Mouse (Mus musculus): ENCODE measurements around the gene Gemin5. TPM values are rescaled to one million over a fixed set of nuclear protein-coding genes. Genes with fewer than 3 reads are reported as not detected.

The Gemin5 gene
- polyA plus RNA-seq, 2 experiments = 5.9 to 8.4 TPM

GRCm38 (mm10) chr11:58120655-58121054 lies 47.7 kb downstream of the Gemin5 start:
- DNase-seq (ENCODE audit: low read depth in 3 of 3, low spot score in 3 of 3) (no peak), ATAC-seq (ENCODE audit: insufficient read depth) (no peak)
- Histone ChIP-seq H3K27ac (no peak overlapping the region), H3K36me3 (replicated peaks; ENCODE audit: control insufficient read depth, insufficient read depth, low read depth) (peaks cover 28% of the 10 kb centered on the region), H3K4me1 (replicated peaks; ENCODE audit: control insufficient read depth in 2 of 2, insufficient read depth in 2 of 2, low read length in 1 of 2) (no peaks in the 10 kb centered on the region), H3K4me3 (ENCODE audit: insufficient read depth in 1 of 2, low read depth in 2 of 2, low read length in 2 of 2) (no peak overlapping the region), H3K27me3 (ENCODE audit: control insufficient read depth, insufficient read depth, low read length) (no peaks in the 10 kb centered on the region), H3K4me2 (ENCODE audit: low read depth) (no peak overlapping the region), H3K9ac (replicated peaks) (no peak overlapping the region), H3K9me3 (ENCODE audit: control insufficient read depth, low read length) (no peaks in the 10 kb centered on the region)
- 73% methylated on average over 3 of the region's 3 CpGs for whole genome bisulfite sequencing (ENCODE audit: insufficient replicate concordance)
- TF ChIP-seq CTCF (IDR thresholded peaks at IDR 0.05; ENCODE audit: low read depth) (no peak), EP300 (IDR thresholded peaks at IDR 0.05; ENCODE audit: low read depth) (no peak)

- ATAC-seq (ENCODE audit: insufficient read depth) = no peak
- Histone ChIP-seq H3K27me3 (ENCODE audit: control insufficient read depth, insufficient read depth, low read length) (no peaks in the 10 kb centered on the region), H3K36me3 (replicated peaks; ENCODE audit: control insufficient read depth, insufficient read depth, low read depth) (peaks cover 48% of the 10 kb centered on the region), H3K27ac (no peak overlapping the region), H3K4me3 (ENCODE audit: insufficient read depth in 1 of 2, low read depth in 2 of 2, low read length in 2 of 2) (no peak overlapping the region), H3K9ac (replicated peaks) (no peak overlapping the region), H3K4me1 (replicated peaks; ENCODE audit: control insufficient read depth in 2 of 2, insufficient read depth in 2 of 2, low read length in 1 of 2) (no peaks in the 10 kb centered on the region), H3K4me2 (ENCODE audit: low read depth) (no peak overlapping the region), H3K9me3 (ENCODE audit: control insufficient read depth, low read length) (no peaks in the 10 kb centered on the region)
- TF ChIP-seq EP300 (IDR thresholded peaks at IDR 0.05; ENCODE audit: low read depth) (no peak), CTCF (IDR thresholded peaks at IDR 0.05; ENCODE audit: low read depth) (no peak)
- DNase-seq (ENCODE audit: low read depth in 3 of 3, low spot score in 3 of 3) = no peak
- 78% methylated on average over 10 of the region's 10 CpGs for whole genome bisulfite sequencing (ENCODE audit: insufficient replicate concordance)
Observed at GRCm38 (mm10) chr11:58117044-58117652, 51.2 kb downstream of the Gemin5 start.

DNA sequence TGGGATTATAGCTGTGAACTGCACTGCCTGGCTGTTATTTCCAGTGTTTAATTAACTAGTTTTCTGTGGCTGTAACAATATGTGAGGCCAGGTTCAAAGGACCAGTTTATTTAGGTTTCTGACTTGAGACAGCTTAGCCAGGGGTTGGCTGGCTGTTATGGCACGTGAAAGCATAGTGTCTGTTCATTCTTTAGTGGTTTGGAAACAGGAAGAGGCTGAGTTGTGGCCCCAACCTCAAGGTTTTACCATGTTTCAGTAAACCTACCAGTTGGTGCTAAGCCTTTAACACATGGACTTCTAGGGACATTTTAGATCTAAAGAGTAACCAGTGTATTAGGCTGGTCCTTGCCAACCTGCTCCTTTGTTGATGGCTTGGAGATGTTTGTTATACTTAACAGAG lies 51.8 kb downstream of the Gemin5 start:
- no peak overlapping the region for H3K4me3 ChIP-seq (ENCODE audit: insufficient read depth in 1 of 2, low read depth in 2 of 2, low read length in 2 of 2)
- H3K27me3 ChIP-seq (ENCODE audit: control insufficient read depth, insufficient read depth, low read length) = no peaks in the 10 kb centered on the region
- ATAC-seq (ENCODE audit: insufficient read depth) = no peak
- no peak overlapping the region for H3K4me2 ChIP-seq (ENCODE audit: low read depth)
- H3K9me3 ChIP-seq (ENCODE audit: control insufficient read depth, low read length) = no peaks in the 10 kb centered on the region
- no peak overlapping the region for H3K9ac ChIP-seq (replicated peaks)
- no peak for DNase-seq (ENCODE audit: low read depth in 3 of 3, low spot score in 3 of 3)
- no peak overlapping the region for H3K27ac ChIP-seq
- H3K4me1 ChIP-seq (replicated peaks; ENCODE audit: control insufficient read depth in 2 of 2, insufficient read depth in 2 of 2, low read length in 1 of 2) = no peaks in the 10 kb centered on the region
- 27% methylated on average over 1 of the region's 1 CpGs for WGBS (ENCODE audit: insufficient replicate concordance)
- TF ChIP-seq CTCF (IDR thresholded peaks at IDR 0.05; ENCODE audit: low read depth) (no peak), EP300 (IDR thresholded peaks at IDR 0.05; ENCODE audit: low read depth) (no peak)
- peaks cover 51% of the 10 kb centered on the region for H3K36me3 ChIP-seq (replicated peaks; ENCODE audit: control insufficient read depth, insufficient read depth, low read depth)

- 75% methylated on average over 4 of the region's 4 CpGs for WGBS (ENCODE audit: insufficient replicate concordance)
- Histone ChIP-seq H3K27ac (no peak overlapping the region), H3K4me2 (ENCODE audit: low read depth) (no peak overlapping the region), H3K9me3 (ENCODE audit: control insufficient read depth, low read length) (no peaks in the 10 kb centered on the region), H3K36me3 (replicated peaks; ENCODE audit: control insufficient read depth, insufficient read depth, low read depth) (peaks cover 22% of the 10 kb centered on the region), H3K27me3 (ENCODE audit: control insufficient read depth, insufficient read depth, low read length) (no peaks in the 10 kb centered on the region), H3K4me1 (replicated peaks; ENCODE audit: control insufficient read depth in 2 of 2, insufficient read depth in 2 of 2, low read length in 1 of 2) (peaks cover 7 to 12% of the 10 kb centered on the region in 2 experiments), H3K9ac (replicated peaks) (no peak overlapping the region), H3K4me3 (ENCODE audit: insufficient read depth in 1 of 2, low read depth in 2 of 2, low read length in 2 of 2) (no peak overlapping the region)
- DNase-seq (ENCODE audit: low read depth in 3 of 3, low spot score in 3 of 3) = no peak
- no peak for ATAC-seq (ENCODE audit: insufficient read depth)
- no peak for TF ChIP-seq CTCF (IDR thresholded peaks at IDR 0.05; ENCODE audit: low read depth)
- TF ChIP-seq EP300 (IDR thresholded peaks at IDR 0.05; ENCODE audit: low read depth) = no peak
Observed at GRCm38 (mm10) chr11:58107664-58108337, 60.5 kb downstream of the Gemin5 start.

DNA sequence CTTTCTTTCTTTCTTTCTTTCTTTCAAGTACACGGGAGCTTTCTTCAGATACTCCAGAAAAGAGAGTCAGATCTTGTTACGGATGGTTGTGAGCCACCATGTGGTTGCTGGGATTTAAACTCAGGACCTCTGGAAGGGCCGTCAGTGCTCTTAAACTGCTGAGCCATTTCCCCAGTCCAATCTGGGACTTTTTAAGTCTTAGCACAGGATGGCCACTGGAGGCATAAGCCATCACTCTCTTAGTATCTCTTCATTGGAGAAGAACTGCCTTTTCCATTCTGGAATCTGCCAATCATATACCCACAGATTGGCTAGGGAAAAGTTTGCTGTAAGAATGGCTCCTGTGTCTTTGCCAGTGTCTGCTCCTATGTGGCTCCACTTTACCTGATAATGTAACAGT lies 61.3 kb downstream of the Gemin5 start:
- H3K4me3 ChIP-seq (ENCODE audit: insufficient read depth in 1 of 2, low read depth in 2 of 2, low read length in 2 of 2) = no peak overlapping the region
- H3K9me3 ChIP-seq (ENCODE audit: control insufficient read depth, low read length) = no peaks in the 10 kb centered on the region
- no peak overlapping the region for H3K4me2 ChIP-seq (ENCODE audit: low read depth)
- H3K36me3 ChIP-seq (replicated peaks; ENCODE audit: control insufficient read depth, insufficient read depth, low read depth) = peaks cover 20% of the 10 kb centered on the region
- ATAC-seq (ENCODE audit: insufficient read depth) (no peak), DNase-seq (ENCODE audit: low read depth in 3 of 3, low spot score in 3 of 3) (no peak)
- H3K9ac ChIP-seq (replicated peaks) = no peak overlapping the region
- TF ChIP-seq EP300 (IDR thresholded peaks at IDR 0.05; ENCODE audit: low read depth) (no peak), CTCF (IDR thresholded peaks at IDR 0.05; ENCODE audit: low read depth) (no peak)
- no peak overlapping the region for H3K27ac ChIP-seq
- WGBS (ENCODE audit: insufficient replicate concordance) = 59% methylated on average over 3 of the region's 3 CpGs
- no peaks in the 10 kb centered on the region for H3K27me3 ChIP-seq (ENCODE audit: control insufficient read depth, insufficient read depth, low read length)
- peaks cover 7 to 12% of the 10 kb centered on the region in 2 experiments for H3K4me1 ChIP-seq (replicated peaks; ENCODE audit: control insufficient read depth in 2 of 2, insufficient read depth in 2 of 2, low read length in 1 of 2)
